Mouse (Mus musculus) forebrain, embryonic 12.5 days (tissue): ENCODE measurements around the gene Sri. TPM values are rescaled to one million over a fixed set of nuclear protein-coding genes. Genes with fewer than 3 reads are reported as not detected.
"Not testable (repeated sequence)": the region's sequence is repeated elsewhere in the genome, so short reads cannot be mapped to it uniquely, and the experiment has no call there.

ENCODE experiments used
- ATAC-seq: fragments of 200-750 bp; cut with Nextera tagmentation; 2 replicates; pipeline ENCODE4 v1.8.0; 2017; ENCODE audit warnings: moderate TSS enrichment; ENCODE audit not compliant: low FRiP score
- H3K27ac ChIP-seq: fragments of 300-500 bp; sonication (generic); 2 replicates; pipeline ENCODE4 v1.5.1; 2016; ENCODE audit warnings: mild to moderate bottlenecking
- H3K27me3 ChIP-seq: fragments of 300-500 bp; sonication (generic); 2 replicates; pipeline ENCODE4 v1.6.1; 2016; ENCODE audit warnings: mild to moderate bottlenecking
- H3K36me3 ChIP-seq: fragments of 300-500 bp; sonication (generic); replicated peaks from 2 replicates; pipeline ENCODE4 v1.6.1; 2016; ENCODE audit warnings: mild to moderate bottlenecking
- H3K4me1 ChIP-seq: fragments of 300-500 bp; sonication (generic); 2 replicates; pipeline ENCODE4 v1.6.1; 2016
- H3K4me2 ChIP-seq: fragments of 300-500 bp; sonication (generic); 2 replicates; pipeline ENCODE4 v1.6.1; 2016; ENCODE audit warnings: mild to moderate bottlenecking, moderate library complexity
- H3K4me3 ChIP-seq: fragments of 300-500 bp; sonication (generic); replicated peaks from 2 replicates; pipeline ENCODE4 v1.5.1; 2016; ENCODE audit warnings: mild to moderate bottlenecking
- H3K9ac ChIP-seq: fragments of 300-500 bp; sonication (generic); 2 replicates; pipeline ENCODE4 v1.6.1; 2016; ENCODE audit warnings: mild to moderate bottlenecking
- H3K9me3 ChIP-seq: fragments of 300-500 bp; sonication (generic); 2 replicates; pipeline ENCODE4 v1.6.1; 2016
- WGBS: fragments of 180-500 bp; shearing (Covaris S2); methylation state at CpG from one replicate; pipeline ENCODE4 v1.1.7; 2016; 5-methylcytosine and 5-hydroxymethylcytosine counted together
- polyA plus RNA-seq: library from polyadenylated mRNA; unstranded; fragments of >200 nt; fragmentation: Nextera tagmentation; extraction: Ambion mirVana; gene quantifications from 2 replicates; pipeline ENCODE4 v1.2.1, GENCODE M21; 2016

The Sri gene
- polyA plus RNA-seq = 132 and 145 TPM in 2 replicates

DNA sequence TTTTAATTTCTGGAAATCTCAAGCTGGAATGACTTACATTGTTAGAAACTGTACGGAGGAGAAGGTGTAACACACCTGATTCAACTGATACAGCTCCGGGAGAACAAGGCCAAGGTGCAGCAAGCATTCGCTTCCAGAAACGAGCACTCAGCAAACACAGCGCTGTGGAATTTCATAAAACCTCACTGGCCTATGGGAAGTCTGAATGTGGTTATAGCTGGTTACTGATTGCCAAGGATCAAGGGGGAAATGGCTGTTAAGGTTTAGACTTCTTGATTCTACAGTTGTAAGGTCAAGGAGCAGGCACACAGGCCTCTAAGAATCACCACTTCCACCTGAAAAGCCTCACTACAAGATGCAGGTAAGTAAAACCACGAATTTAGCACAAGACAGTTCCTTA lies at the start of gene Sri:
TSS of gene Sri (plus strand) at position 224 of the 400 bp plus-strand sequence.
- 88% methylated on average over 6 of the region's 6 CpGs for WGBS
- no peak within 1 kb of the TSS for H3K4me3 ChIP-seq
- H3K27me3 ChIP-seq = no peaks in the 10 kb centered on the region
- no peaks in the 10 kb centered on the region for H3K4me1 ChIP-seq
- H3K9me3 ChIP-seq = no peaks in the 10 kb centered on the region
- H3K9ac ChIP-seq = no peak within 1 kb of the TSS
- no peak for ATAC-seq
- H3K36me3 ChIP-seq = no peaks in the 10 kb centered on the region
- H3K27ac ChIP-seq = no peak within 1 kb of the TSS
- H3K4me2 ChIP-seq = no peak within 1 kb of the TSS

DNA sequence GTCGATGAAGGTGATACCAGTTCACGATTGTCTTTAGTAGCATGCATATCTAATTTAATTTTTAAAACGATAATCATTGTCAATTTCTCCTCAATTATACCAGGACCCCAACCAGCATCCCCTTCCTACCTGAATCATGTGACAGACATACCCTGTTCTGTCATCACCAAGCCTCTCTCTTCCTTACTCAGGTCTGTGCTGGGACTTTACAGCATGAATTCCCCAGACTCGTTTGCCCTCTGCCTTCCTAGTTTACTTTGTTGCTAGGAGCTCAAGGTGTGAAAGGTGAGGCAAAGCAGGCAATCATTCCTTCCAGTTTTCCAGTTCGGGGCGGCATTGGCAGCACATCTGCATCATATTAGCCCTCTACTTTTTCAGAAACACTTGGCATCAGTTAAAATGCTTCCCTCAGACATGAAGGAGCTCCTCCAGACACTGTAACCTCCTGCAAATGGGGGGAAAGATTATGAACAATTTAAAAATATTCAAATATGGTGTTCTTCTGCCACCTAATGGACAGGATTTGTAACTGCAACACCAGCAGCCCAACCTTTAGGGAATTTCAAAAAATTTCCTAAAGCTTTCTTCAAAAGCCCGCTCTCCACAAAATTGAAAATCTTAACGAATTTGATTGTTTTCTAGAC lies 49.4 kb upstream of the Sri start:
- Histone ChIP-seq H3K4me3 (no peak overlapping the region), H3K27me3 (no peaks in the 10 kb centered on the region), H3K4me1 (no peaks in the 10 kb centered on the region), H3K9me3 (no peaks in the 10 kb centered on the region), H3K36me3 (no peaks in the 10 kb centered on the region), H3K4me2 (no peak overlapping the region), H3K27ac (no peak overlapping the region), H3K9ac (no peak overlapping the region)
- no peak for ATAC-seq
- WGBS = 59% methylated on average over 8 of the region's 8 CpGs

DNA sequence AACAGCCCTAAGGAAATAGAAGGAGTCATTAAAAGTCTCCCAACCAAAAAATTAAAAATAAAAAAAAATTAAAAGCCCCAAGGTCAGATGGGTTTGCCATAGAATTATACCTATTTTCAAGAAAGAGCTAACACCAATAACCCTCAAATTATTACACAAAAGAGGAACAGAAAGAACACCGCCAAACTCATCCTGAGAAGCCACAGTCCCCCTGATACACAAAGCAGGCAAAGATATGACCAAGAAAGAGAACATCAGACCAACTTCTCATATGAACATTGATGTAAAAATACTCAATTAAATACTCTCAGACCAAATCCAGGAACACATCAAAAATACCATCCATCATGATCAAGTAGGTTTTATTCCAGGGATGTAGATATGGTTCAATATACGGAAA lies 48.8 kb upstream of the Sri start:
- no peaks in the 10 kb centered on the region for H3K9me3 ChIP-seq
- no peak overlapping the region for H3K27ac ChIP-seq
- WGBS = 91% methylated on average over 2 of the region's 2 CpGs

DNA sequence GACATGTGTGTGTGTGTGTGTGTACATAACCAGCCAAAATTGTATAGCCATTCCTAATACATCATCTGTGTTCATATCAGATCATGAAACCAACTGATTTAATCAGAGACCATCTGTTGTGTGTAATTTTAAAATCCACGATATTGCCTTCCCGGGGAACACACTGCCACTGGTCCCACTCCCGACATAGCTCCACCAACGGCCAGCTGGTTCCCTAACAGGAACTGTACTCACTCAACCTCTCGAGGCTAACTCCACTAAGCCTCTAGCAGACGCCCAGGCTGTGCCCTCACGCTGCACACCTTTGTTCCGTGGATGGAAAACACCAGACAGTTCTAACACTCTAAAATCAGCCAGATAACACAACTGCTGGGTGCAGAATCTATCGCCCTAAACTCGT lies 45.4 kb upstream of the Sri start:
- Histone ChIP-seq H3K36me3 (no peaks in the 10 kb centered on the region), H3K4me2 (no peak overlapping the region), H3K4me3 (no peak overlapping the region), H3K27me3 (no peaks in the 10 kb centered on the region), H3K4me1 (no peaks in the 10 kb centered on the region), H3K9ac (no peak overlapping the region), H3K9me3 (no peaks in the 10 kb centered on the region), H3K27ac (no peak overlapping the region)
- ATAC-seq = no peak
- WGBS = 86% methylated on average over 10 of the region's 10 CpGs

More for the DNA sequence above, 48.8 kb upstream of the Sri start:
- H3K9ac ChIP-seq = no peak overlapping the region
- no peak for ATAC-seq
- no peaks in the 10 kb centered on the region for H3K36me3 ChIP-seq
- no peak overlapping the region for H3K4me3 ChIP-seq
- H3K4me2 ChIP-seq = no peak overlapping the region
- H3K4me1 ChIP-seq = no peaks in the 10 kb centered on the region
- no peaks in the 10 kb centered on the region for H3K27me3 ChIP-seq

DNA sequence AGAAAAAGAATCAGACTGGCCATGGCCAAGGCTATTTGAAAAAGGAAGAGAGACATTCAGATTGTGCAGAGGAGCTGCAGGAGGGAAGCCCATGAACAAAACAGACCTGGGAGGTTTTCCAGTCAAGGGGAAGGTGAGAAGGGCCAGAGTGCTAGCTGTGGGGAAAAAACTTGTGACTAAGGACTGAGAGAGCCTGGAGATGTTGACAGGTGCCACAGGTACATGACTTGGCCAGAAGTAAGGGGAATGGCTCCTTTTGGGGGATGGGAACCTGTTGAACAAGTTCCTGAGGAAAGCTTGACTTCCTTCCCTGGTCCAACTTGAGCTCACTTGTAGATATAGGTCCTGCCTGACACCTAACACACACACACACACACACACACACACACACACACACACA lies 43.1 kb upstream of the Sri start:
- Histone ChIP-seq H3K27ac (no peak overlapping the region), H3K9ac (no peak overlapping the region), H3K36me3 (no peaks in the 10 kb centered on the region), H3K4me1 (no peaks in the 10 kb centered on the region), H3K27me3 (no peaks in the 10 kb centered on the region), H3K4me3 (no peak overlapping the region), H3K4me2 (no peak overlapping the region), H3K9me3 (no peaks in the 10 kb centered on the region)
- ATAC-seq = no peak

DNA sequence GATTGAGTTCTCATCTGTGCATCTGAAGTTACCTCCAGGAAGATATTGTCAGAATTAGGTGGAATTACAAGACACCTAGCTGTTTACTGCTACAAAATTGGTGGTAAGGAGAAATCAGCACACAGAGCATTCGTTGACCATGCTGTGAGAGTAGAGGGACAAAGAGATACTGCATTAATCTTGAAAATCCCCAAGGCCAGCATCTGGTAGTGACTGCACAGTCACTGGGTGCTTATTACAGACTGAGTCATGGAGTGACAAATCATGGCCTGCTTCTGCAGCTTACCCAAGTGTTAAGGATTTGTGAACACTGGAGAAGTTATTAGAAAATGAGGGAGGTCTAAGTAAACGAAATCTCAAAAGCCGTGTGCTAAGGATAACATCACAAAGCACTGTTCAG lies 32.6 kb upstream of the Sri start:
- no peaks in the 10 kb centered on the region for H3K27me3 ChIP-seq
- 79% methylated on average over 3 of the region's 3 CpGs for WGBS
- H3K4me3 ChIP-seq = no peak overlapping the region
- H3K4me2 ChIP-seq = no peak overlapping the region
- no peaks in the 10 kb centered on the region for H3K9me3 ChIP-seq
- no peak overlapping the region for H3K9ac ChIP-seq
- no peak overlapping the region for H3K27ac ChIP-seq
- H3K4me1 ChIP-seq = no peaks in the 10 kb centered on the region
- no peaks in the 10 kb centered on the region for H3K36me3 ChIP-seq
- no peak for ATAC-seq

DNA sequence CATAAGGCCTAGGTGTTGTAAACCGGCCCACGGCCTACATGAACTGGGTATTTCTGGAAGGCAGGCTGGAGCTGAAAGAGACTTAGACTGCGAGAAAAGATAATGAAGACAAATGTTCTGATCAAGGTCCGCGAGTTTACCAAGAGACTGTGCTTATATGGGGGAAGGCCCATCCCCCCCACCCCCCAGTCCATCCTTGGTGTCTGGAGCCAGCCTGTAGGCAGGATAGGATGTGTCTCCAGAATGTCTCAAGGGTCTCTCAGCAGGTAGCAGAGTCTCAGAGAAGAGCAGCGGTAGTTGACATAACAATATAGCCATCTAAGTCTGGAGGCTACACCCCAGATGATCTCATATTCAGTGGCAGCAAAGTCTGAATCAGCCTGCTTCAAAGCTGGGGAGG lies 11.3 kb upstream of the Sri start:
- H3K4me3 ChIP-seq, H3K4me1 ChIP-seq, ATAC-seq, H3K9ac ChIP-seq, H3K27me3 ChIP-seq, H3K27ac ChIP-seq, H3K9me3 ChIP-seq, H3K4me2 ChIP-seq, H3K36me3 ChIP-seq: not testable (repeated sequence)
- 94% methylated on average over 6 of the region's 6 CpGs for WGBS

DNA sequence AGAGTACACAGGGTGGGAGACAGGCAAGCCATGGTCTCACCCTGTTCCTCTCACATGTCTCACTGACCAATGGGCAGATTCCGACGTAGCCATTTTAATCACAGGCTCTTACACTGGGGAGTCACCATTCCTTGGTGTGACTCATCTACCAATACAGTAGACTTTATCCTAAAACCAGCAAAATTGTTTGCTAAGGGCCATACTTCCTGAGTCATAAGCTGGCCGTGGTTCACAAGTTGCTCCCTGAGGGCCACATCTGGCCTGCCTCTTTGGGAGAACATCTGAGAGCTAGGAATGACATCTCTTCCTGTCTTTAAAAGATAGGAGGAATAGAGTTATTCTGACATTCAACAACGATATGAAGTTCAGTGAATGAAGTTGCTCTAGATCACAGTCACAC lies 7.9 kb downstream of the Sri start:
- no peaks in the 10 kb centered on the region for H3K27me3 ChIP-seq
- ATAC-seq = no peak
- WGBS = 91% methylated on average over 4 of the region's 4 CpGs
- peaks cover 13% of the 10 kb centered on the region for H3K4me1 ChIP-seq
- H3K27ac ChIP-seq = no peak overlapping the region
- no peak overlapping the region for H3K9ac ChIP-seq
- no peak overlapping the region for H3K4me3 ChIP-seq
- no peaks in the 10 kb centered on the region for H3K36me3 ChIP-seq
- H3K4me2 ChIP-seq = no peak overlapping the region
- H3K9me3 ChIP-seq = no peaks in the 10 kb centered on the region

DNA sequence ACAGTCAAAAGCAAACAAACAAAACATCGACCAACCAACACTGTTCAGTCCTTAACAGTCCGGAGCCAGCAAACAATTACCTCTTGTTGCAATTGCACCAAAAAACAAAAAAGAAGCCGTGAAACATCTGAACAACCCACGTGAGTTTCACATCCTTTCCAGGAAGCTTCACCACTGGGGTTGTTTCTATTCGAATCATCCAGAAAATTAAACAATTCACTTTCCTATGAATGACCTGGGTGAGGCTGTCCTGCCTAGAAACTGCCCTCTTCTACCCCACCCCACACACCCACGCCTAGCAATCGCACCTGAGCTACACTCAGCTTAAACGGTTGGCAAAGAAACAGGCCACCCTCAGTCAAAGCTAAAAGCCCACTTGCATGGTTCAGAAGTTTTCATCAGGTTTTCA lies 9.8 kb downstream of the Sri start:
- Histone ChIP-seq H3K4me3 (peak overlapping the region; percentile 79), H3K4me2 (peak overlapping the region; percentile 56), H3K27me3 (no peaks in the 10 kb centered on the region), H3K9me3 (no peaks in the 10 kb centered on the region), H3K4me1 (peaks cover 13% of the 10 kb centered on the region), H3K9ac (peak overlapping the region; percentile 71; the same call in 1 of the 2 replicates), H3K36me3 (peaks cover 11% of the 10 kb centered on the region; the same call in 1 of the 2 replicates), H3K27ac (peak overlapping the region; percentile 65)
- no peak for ATAC-seq
- 34% methylated on average over 8 of the region's 8 CpGs for WGBS

DNA sequence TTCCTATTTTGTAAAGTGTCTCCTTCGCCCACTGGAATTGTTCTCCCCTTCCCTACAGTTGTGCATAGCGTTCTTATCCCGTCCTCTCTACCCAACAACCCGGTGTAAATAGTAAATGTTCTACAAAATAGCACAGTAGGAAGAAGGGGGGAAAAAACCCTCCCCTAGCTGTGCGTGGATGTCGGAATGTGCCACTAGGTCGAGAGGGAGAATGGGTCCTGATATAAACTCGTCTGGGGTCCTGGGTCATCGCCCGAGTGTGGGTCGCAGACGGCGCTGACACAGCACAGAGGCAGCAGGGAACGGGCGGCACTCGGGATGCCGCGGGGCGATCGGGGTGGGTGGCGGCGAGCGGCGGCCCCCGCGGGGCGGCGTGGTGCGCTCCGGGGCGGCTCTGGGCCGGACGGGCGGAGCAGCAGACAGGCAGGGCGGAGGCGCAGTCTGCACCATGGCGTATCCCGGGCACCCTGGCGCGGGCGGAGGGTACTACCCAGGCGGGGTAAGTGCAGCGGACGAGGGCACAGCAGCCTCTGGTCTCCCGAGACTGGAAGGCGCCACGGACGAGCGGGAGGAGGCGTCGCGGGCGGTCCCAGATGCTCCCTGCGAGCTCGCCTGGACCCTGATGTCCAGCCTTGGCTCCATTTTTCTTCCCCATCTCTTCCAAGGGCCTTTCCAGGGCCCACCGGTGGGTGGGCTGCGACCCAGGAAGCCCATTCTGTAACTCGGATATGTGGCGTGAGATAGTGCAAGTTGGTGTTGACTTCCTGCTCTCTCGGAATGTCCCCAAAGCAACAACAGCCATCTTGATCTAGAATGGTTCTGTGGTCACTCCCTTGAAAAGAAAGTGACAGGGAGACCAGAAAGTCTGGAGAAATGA lies 10.5 kb downstream of the Sri start:
- Histone ChIP-seq H3K9me3 (no peaks in the 10 kb centered on the region), H3K4me2 (peak overlapping the region; percentile 56), H3K36me3 (peaks cover 11% of the 10 kb centered on the region; the same call in 1 of the 2 replicates), H3K27ac (peak overlapping the region; percentile 65), H3K9ac (peak overlapping the region; percentile 71), H3K27me3 (no peaks in the 10 kb centered on the region), H3K4me1 (peaks cover 13% of the 10 kb centered on the region), H3K4me3 (peak overlapping the region; percentile 79)
- WGBS = 1% methylated on average over 58 of the region's 60 CpGs
- ATAC-seq = peak; percentile 97

DNA sequence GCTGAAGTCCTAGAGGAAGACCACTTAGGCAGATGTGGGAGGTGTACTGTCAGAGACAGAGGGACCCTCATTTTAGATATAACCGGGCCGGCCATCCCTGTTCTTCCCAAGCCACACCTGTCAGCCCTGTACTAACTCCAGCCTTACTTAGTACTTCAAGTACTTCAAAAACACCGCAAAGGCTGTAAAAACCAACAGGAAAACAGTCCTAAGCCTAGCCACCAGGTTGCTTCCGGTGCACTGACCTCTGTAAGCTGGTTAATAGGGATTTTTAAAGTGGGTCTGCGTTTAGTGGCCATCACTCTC lies 11.1 kb downstream of the Sri start:
- Histone ChIP-seq H3K27ac (no peak overlapping the region), H3K4me2 (peak overlapping the region; percentile 56), H3K4me1 (peaks cover 13% of the 10 kb centered on the region), H3K36me3 (peaks cover 11% of the 10 kb centered on the region; the same call in 1 of the 2 replicates), H3K9me3 (no peaks in the 10 kb centered on the region), H3K4me3 (peak overlapping the region; percentile 79), H3K9ac (peak overlapping the region; percentile 71), H3K27me3 (no peaks in the 10 kb centered on the region)
- 66% methylated on average over 5 of the region's 5 CpGs for WGBS
- ATAC-seq = peak; percentile 34

DNA sequence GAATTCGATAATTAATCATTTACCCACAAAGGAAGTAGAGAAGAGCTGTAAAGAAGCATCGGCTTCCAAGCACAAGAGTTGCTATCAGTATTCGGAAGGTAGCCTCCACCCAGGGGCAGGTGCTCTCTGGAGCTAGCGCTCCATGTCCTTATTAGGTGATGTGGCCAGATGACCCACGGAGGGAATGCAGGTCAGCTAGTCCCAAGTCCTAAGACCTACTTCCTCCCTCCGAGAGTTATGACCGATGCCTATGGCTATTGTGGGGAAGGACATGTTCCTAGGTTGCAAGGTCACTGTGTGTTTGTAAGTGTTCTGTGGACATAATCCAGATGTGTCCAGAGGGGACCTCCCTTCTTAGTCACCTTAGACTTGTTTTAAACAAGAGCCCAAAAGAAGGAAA lies 12.2 kb downstream of the Sri start:
- Histone ChIP-seq H3K27ac (no peak overlapping the region), H3K9me3 (no peaks in the 10 kb centered on the region), H3K9ac (no peak overlapping the region), H3K27me3 (no peaks in the 10 kb centered on the region), H3K36me3 (peaks cover 11% of the 10 kb centered on the region; the same call in 1 of the 2 replicates), H3K4me2 (no peak overlapping the region), H3K4me3 (no peak overlapping the region), H3K4me1 (peaks cover 13% of the 10 kb centered on the region)
- WGBS = 92% methylated on average over 7 of the region's 7 CpGs
- ATAC-seq = no peak

DNA sequence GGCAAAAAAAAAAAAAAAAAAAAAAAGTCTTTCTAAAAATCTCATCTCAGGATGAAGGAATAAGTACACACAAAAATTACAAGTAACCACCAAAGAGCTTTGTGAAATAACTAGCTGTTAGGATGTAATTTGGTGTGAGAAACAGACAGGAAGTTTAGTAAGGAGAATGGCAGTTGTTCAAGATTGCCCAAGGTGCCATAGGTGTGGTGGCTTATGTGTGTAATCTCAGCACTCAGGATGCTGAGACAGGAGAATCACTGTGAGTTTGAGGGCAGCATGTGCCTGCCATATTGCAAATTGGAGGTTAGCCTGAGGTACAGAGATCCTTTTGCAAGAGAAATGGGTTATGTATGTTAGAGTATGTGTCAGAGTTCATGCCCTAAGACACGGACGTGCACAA lies 16.6 kb downstream of the Sri start:
- H3K4me3 ChIP-seq = no peak overlapping the region
- peaks cover 45% of the 10 kb centered on the region for H3K36me3 ChIP-seq
- H3K9ac ChIP-seq = no peak overlapping the region
- H3K9me3 ChIP-seq = no peaks in the 10 kb centered on the region
- 93% methylated on average over 2 of the region's 2 CpGs for WGBS
- H3K4me1 ChIP-seq = 0 out of 2 replicates have a peak, but pooled peaks cover under 1% of the 10 kb centered on the region
- no peak for ATAC-seq
- H3K27me3 ChIP-seq = no peaks in the 10 kb centered on the region
- H3K4me2 ChIP-seq = no peak overlapping the region
- H3K27ac ChIP-seq = no peak overlapping the region
